Mouse (Mus musculus): Measurements from ENCODE around the gene Gmfg. TPM values are rescaled to one million over a fixed set of nuclear protein-coding genes. Genes with fewer than 3 reads are reported as not detected.

Gmfg gene
- total RNA-seq, 2 experiments from 2014 or later = 1.3 to 1.6 TPM

DNA sequence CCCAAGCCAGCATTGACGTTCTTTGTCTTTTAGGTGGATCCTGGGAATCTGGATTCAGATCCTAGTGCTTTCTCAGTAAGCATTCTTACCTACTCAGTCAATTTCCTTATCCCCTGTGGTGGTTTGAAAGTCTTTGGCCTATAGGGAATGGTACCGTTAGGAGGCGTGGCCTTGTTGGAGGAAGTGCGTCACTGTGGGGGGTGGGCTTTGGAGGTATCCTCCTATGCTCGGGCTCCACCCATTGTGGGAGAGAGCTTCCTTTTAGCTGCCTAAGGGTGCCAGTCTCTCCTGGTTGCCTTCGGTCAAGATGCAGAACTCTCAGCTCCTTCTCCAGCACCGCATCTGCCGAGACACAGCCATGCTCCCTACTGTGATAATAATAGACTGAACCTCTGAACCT, 55.1 kb downstream of the Gmfg start:
- intact Hi-C loops (cut with DNase I) = loop anchor here (5.0 kb wide), 2 partner anchors 35 to 110 kb away; no protein-coding TSS in a partner anchor

DNA sequence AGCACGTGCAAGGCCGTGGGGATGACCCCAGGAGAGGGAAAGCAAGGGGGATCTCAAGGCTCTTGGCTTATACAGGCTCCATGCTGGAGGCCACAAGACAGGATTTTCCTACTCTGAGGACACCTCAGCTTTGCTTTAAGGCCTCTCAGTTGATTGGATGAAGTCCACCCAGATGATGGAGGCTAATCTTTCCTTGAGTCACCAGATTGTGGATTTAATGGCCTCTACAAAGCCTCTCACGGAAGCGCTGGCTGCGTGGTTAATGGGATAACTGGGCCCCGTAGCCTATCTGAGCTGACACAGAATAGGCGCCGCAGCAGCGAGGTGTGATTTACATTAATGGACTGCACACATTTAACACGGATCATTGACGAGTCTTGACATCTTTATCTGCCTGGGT, 58.2 kb downstream of the Gmfg start:
- Histone ChIP-seq H3K27ac (no peak overlapping the region), H3K4me3 (no peak overlapping the region)
- no peak for TF ChIP-seq CTCF (IDR thresholded peaks at IDR 0.05)
- intact Hi-C loops (cut with DNase I) = no loop called here
- DNase-seq (ENCODE audit: extremely low spot score in 1 of 2, low spot score in 2 of 2) = no peak

More for the DNA sequence above, 55.1 kb downstream of the Gmfg start:
- no peak for TF ChIP-seq CTCF (IDR thresholded peaks at IDR 0.05)
- no peak for DNase-seq (ENCODE audit: extremely low spot score in 1 of 2, low spot score in 2 of 2)
- H3K27ac ChIP-seq = no peak overlapping the region
- no peak overlapping the region for H3K4me3 ChIP-seq

Other genes starting within 250 kb of the Gmfg start
- 10 to 100 TPM; 63.3 to 64.4 TPM for gene Eid2, start 169.6 kb upstream of the Gmfg start, total RNA-seq (2021)
- gene Eid2b, start 159.7 kb upstream of the Gmfg start, total RNA-seq (2021) = 10 to 100 TPM; 32.3 to 33.4 TPM
- 1 to 10 TPM in 1 of 2 experiments, under 1 TPM in 1; 0.79 to 1.1 TPM for gene Selenov, start 146.3 kb upstream of the Gmfg start, total RNA-seq (2021)
- gene Dll3, start 135.2 kb upstream of the Gmfg start, total RNA-seq (2021) = 1 to 10 TPM; 1.1 to 1.9 TPM
- 10 to 100 TPM; 41.7 to 47.0 TPM for gene Timm50, start 125.4 kb upstream of the Gmfg start, total RNA-seq (2021)
- gene Supt5, start 98.7 kb upstream of the Gmfg start, total RNA-seq (2021) = 100 to 1,000 TPM; 124 to 126 TPM
- 100 to 1,000 TPM; 440 to 450 TPM for gene Rps16, start 86.8 kb upstream of the Gmfg start, total RNA-seq (2021)
- 1 to 10 TPM; 7.1 to 7.7 TPM for gene Plekhg2, start 64.8 kb upstream of the Gmfg start, total RNA-seq (2021)
- 1 to 10 TPM; 2.3 to 2.8 TPM for gene Zfp36, start 57.2 kb upstream of the Gmfg start, total RNA-seq (2021)
- gene Med29, start 44.7 kb upstream of the Gmfg start, total RNA-seq (2021) = 10 to 100 TPM; 18.1 to 18.8 TPM
- 10 to 100 TPM; 65.7 to 66.8 TPM for gene Paf1, start 44.5 kb upstream of the Gmfg start, total RNA-seq (2021)
- 100 to 1,000 TPM in 1 of 2 experiments, 10 to 100 TPM in 1; 96.7 to 105 TPM for gene Lrfn1, start 14.5 kb downstream of the Gmfg start, total RNA-seq (2021)
- gene Ifnl2, start 73.0 kb downstream of the Gmfg start, total RNA-seq (2021) = not detected
- gene Ifnl3, start 85.4 kb downstream of the Gmfg start, total RNA-seq (2021) = not detected
- gene Sycn, start 103.4 kb downstream of the Gmfg start, total RNA-seq (2021) = not detected
- under 1 TPM in 1 of 2 experiments, not detected in 1; 0.30 TPM for gene Nccrp1, start 109.8 kb downstream of the Gmfg start, total RNA-seq (2021)
- 10 to 100 TPM; 74.9 to 78.9 TPM for gene Samd4b, start 160.7 kb downstream of the Gmfg start, total RNA-seq (2021)
- 1 to 10 TPM; 8.2 to 9.8 TPM for gene Pak4, start 160.7 kb downstream of the Gmfg start, total RNA-seq (2021)
- 1 to 10 TPM; 1.4 to 2.5 TPM for gene Acp7, start 193.9 kb downstream of the Gmfg start, total RNA-seq (2021)

Measured in left cerebral cortex, adult 2 months (tissue).